Comparison of ENCODE assay signal across 22 mouse cellular contexts in the genomic region with DNA sequence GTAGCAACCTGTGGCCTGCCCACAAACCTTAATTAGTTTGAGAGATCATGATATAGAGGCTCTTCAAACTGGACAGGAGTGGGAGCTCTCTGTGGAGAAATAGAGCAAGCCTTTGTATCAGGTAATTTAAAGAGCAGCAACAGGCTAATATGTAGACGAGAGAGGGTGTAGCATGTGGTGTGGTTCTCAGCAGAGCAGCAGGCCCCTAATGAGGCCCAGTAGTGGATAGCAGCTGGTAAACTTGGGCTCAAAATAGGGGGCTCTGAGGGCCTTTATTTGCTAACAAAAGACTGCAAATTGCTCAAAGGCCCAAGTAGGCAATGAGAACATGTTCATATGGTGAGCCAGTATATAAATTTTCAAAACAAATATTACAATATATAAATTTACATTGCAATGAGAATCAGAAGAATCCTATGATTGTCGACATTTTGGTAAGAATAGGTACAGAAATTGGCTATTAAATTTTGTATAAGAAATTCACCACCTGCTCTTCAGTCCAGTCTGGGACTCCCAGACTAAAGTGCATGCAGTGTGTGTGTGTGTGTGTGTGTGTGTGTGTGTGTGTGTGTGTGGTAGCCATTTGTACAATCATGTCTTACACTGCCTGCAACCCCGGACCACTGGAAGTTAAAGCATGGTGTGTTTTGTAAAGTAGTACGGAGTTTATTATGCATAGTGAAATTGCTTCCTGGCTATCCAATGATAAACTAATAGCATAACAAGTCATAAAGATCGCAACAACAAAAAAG.
A peak's percentile ranks its signal among the peaks of the same experiment; 100 is the strongest.
DNase-seq lines count a peak whose midpoint lies in the region; ATAC-seq and TF ChIP-seq lines count a peak whose summit lies in the region.
"Had no signal": no experiment of that assay in that cellular context is flagged by ENCODE, and none has a peak within 500 bp of the region (broad histone marks: within the 10 kb centered on the region; RNA-seq: fewer than 3 reads in every experiment).

No protein-coding gene starts in this region.

- no peaks in the 10 kb centered on the region for H3K27me3 ChIP-seq in hindbrain, embryonic 11.5 days (ENCODE audit: control insufficient read depth, insufficient read depth, low read length)
- H3K27me3 ChIP-seq in hindbrain, postnatal 0 days (ENCODE audit: insufficient read depth, low read length), result no peaks in the 10 kb centered on the region
- no peaks in the 10 kb centered on the region for H3K27me3 ChIP-seq in midbrain, embryonic 14.5 days (ENCODE audit: control insufficient read depth, insufficient read depth, low read length)
- no peaks in the 10 kb centered on the region for H3K27me3 ChIP-seq in midbrain, embryonic 15.5 days (replicated peaks)
- H3K27me3 ChIP-seq in forebrain, embryonic 15.5 days, result no peaks in the 10 kb centered on the region
- H3K27me3 ChIP-seq: kidney, embryonic 15.5 days; liver, embryonic 13.5 days had no signal

- H3K4me1 ChIP-seq in hindbrain, embryonic 11.5 days (replicated peaks; ENCODE audit: control insufficient read depth, insufficient read depth, low read length), result no peaks in the 10 kb centered on the region
- H3K4me1 ChIP-seq in hindbrain, postnatal 0 days (ENCODE audit: insufficient read depth, low read length), result no peaks in the 10 kb centered on the region
- no peaks in the 10 kb centered on the region for H3K4me1 ChIP-seq in midbrain, embryonic 14.5 days (ENCODE audit: control insufficient read depth, insufficient read depth, low read length)
- no peaks in the 10 kb centered on the region for H3K4me1 ChIP-seq in midbrain, embryonic 15.5 days
- H3K4me1 ChIP-seq in forebrain, embryonic 15.5 days, result peaks cover 4% of the 10 kb centered on the region; the same call in 1 of the 2 replicates
- H3K4me1 ChIP-seq: embryonic facial prominence, embryonic 10.5 days; kidney, embryonic 15.5 days; liver, embryonic 13.5 days had no signal

- no peak overlapping the region for H3K4me3 ChIP-seq in hindbrain, embryonic 11.5 days (ENCODE audit: low read depth, low read length)
- no peak overlapping the region for H3K4me3 ChIP-seq in hindbrain, postnatal 0 days (ENCODE audit: low read length)
- H3K4me3 ChIP-seq in midbrain, embryonic 14.5 days (replicated peaks; ENCODE audit: low read depth, low read length), result no peak overlapping the region
- no peak overlapping the region for H3K4me3 ChIP-seq in midbrain, embryonic 15.5 days
- no peak overlapping the region for H3K4me3 ChIP-seq in forebrain, embryonic 15.5 days
- H3K4me3 ChIP-seq: embryonic facial prominence, embryonic 10.5 days; heart, adult 2 months; kidney, embryonic 15.5 days; left cerebral cortex, adult 2 months; liver, embryonic 13.5 days had no signal

- H3K4me2 ChIP-seq in hindbrain, embryonic 11.5 days (replicated peaks; ENCODE audit: low read depth, low read length), result no peak overlapping the region
- no peak overlapping the region for H3K4me2 ChIP-seq in hindbrain, postnatal 0 days (ENCODE audit: low read depth, low read length)
- no peak overlapping the region for H3K4me2 ChIP-seq in midbrain, embryonic 14.5 days (ENCODE audit: low read length)
- no peak overlapping the region for H3K4me2 ChIP-seq in midbrain, embryonic 15.5 days
- H3K4me2 ChIP-seq in forebrain, embryonic 15.5 days (replicated peaks), result no peak overlapping the region
- H3K4me2 ChIP-seq: kidney, embryonic 15.5 days; liver, embryonic 13.5 days; lung, embryonic 14.5 days had no signal

- TF ChIP-seq CTCF in hindbrain, postnatal 0 days (IDR thresholded peaks at IDR 0.05; ENCODE audit: low read depth), result no peak

- H3K9me3 ChIP-seq in hindbrain, embryonic 11.5 days (ENCODE audit: control insufficient read depth, low read length), result no peaks in the 10 kb centered on the region
- no peaks in the 10 kb centered on the region for H3K9me3 ChIP-seq in hindbrain, postnatal 0 days (ENCODE audit: low read length)
- H3K9me3 ChIP-seq in midbrain, embryonic 14.5 days (ENCODE audit: control insufficient read depth, low read length), result no peaks in the 10 kb centered on the region
- no peaks in the 10 kb centered on the region for H3K9me3 ChIP-seq in midbrain, embryonic 15.5 days
- H3K9me3 ChIP-seq in forebrain, embryonic 15.5 days, result no peaks in the 10 kb centered on the region
- H3K9me3 ChIP-seq: embryonic facial prominence, embryonic 10.5 days; kidney, embryonic 15.5 days; liver, embryonic 13.5 days had no signal

- H3K27ac ChIP-seq in hindbrain, embryonic 11.5 days (ENCODE audit: low read depth, low read length), result no peak overlapping the region
- H3K27ac ChIP-seq in hindbrain, postnatal 0 days, result no peak overlapping the region
- H3K27ac ChIP-seq in midbrain, embryonic 14.5 days (replicated peaks; ENCODE audit: low read depth, low read length), result no peak overlapping the region
- H3K27ac ChIP-seq in midbrain, embryonic 15.5 days, result no peak overlapping the region
- no peak overlapping the region for H3K27ac ChIP-seq in forebrain, embryonic 15.5 days (replicated peaks)
- H3K27ac ChIP-seq: embryonic facial prominence, embryonic 10.5 days; heart, adult 2 months; kidney, embryonic 15.5 days; left cerebral cortex, adult 2 months; liver, embryonic 13.5 days had no signal

- whole genome bisulfite sequencing in hindbrain, embryonic 11.5 days, result 71% methylated on average over 5 of the region's 5 CpGs
- WGBS in hindbrain, postnatal 0 days, result 63% methylated on average over 5 of the region's 5 CpGs
- WGBS in midbrain, embryonic 14.5 days, result 72% methylated on average over 5 of the region's 5 CpGs
- 62% methylated on average over 5 of the region's 5 CpGs for WGBS in midbrain, embryonic 15.5 days
- 47% methylated on average over 5 of the region's 5 CpGs for WGBS in forebrain, embryonic 15.5 days

- peak; percentile 20 for DNase-seq in hindbrain, embryonic 11.5 days (ENCODE audit: low spot score)
- DNase-seq in hindbrain, postnatal 0 days (ENCODE audit: low spot score), result no peak
- DNase-seq in midbrain, embryonic 14.5 days, result no peak
- DNase-seq in retina, embryonic 14.5 days (ENCODE audit: low spot score), result peak; percentile 56
- no peak for DNase-seq in urinary bladder, postnatal 25 days (ENCODE audit: low spot score)
- DNase-seq: adrenal gland, postnatal 10 days; cerebellum, adult 2 months; cerebellum, postnatal 25 days; gastrocnemius, postnatal 25 days; heart, adult 2 months; kidney, adult 11 months; kidney, postnatal 4 days; layer of hippocampus, adult 9-11 months; liver, embryonic 13.5 days; lung, embryonic 14.5 days; right cerebral cortex, postnatal 25 days; spleen, adult 18-20 months had no signal

- no peak overlapping the region for H3K9ac ChIP-seq in hindbrain, embryonic 11.5 days (ENCODE audit: low read depth, low read length)
- H3K9ac ChIP-seq in hindbrain, postnatal 0 days (replicated peaks; ENCODE audit: low read length), result no peak overlapping the region
- no peak overlapping the region for H3K9ac ChIP-seq in midbrain, embryonic 14.5 days (replicated peaks; ENCODE audit: low read length)
- H3K9ac ChIP-seq in midbrain, embryonic 15.5 days, result no peak overlapping the region
- H3K9ac ChIP-seq in forebrain, embryonic 15.5 days (replicated peaks), result no peak overlapping the region
- H3K9ac ChIP-seq: kidney, embryonic 15.5 days; liver, embryonic 13.5 days; lung, embryonic 14.5 days had no signal

- H3K36me3 ChIP-seq in hindbrain, embryonic 11.5 days (ENCODE audit: control insufficient read depth, insufficient read depth, low read length), result no peaks in the 10 kb centered on the region
- no peaks in the 10 kb centered on the region for H3K36me3 ChIP-seq in hindbrain, postnatal 0 days (ENCODE audit: insufficient read depth, low read length)
- H3K36me3 ChIP-seq in midbrain, embryonic 14.5 days (ENCODE audit: control insufficient read depth, insufficient read depth, low read length), result no peaks in the 10 kb centered on the region
- H3K36me3 ChIP-seq in midbrain, embryonic 15.5 days (replicated peaks), result no peaks in the 10 kb centered on the region
- H3K36me3 ChIP-seq in forebrain, embryonic 15.5 days, result no peaks in the 10 kb centered on the region
- H3K36me3 ChIP-seq: embryonic facial prominence, embryonic 10.5 days; kidney, embryonic 15.5 days; liver, embryonic 13.5 days had no signal

- ATAC-seq in hindbrain, embryonic 11.5 days (ENCODE audit: low FRiP score), result peak; percentile 83
- no peak for ATAC-seq in hindbrain, postnatal 0 days
- 0 out of 2 replicates have a peak, but pooled peaks have one; percentile 48 for ATAC-seq in midbrain, embryonic 14.5 days (ENCODE audit: low FRiP score, low TSS enrichment)
- ATAC-seq in midbrain, embryonic 15.5 days (replicated peaks), result no peak
- ATAC-seq in forebrain, embryonic 15.5 days (replicated peaks), result peak; percentile 79

Comparison
In these comparisons a context has a peak if more than half of its experiments do, and no peak if none do; other contexts are left out.
1. ATAC-seq: peak in hindbrain, embryonic 11.5 days (single experiment), midbrain, embryonic 14.5 days (single experiment) and forebrain, embryonic 15.5 days (single experiment); none in hindbrain, postnatal 0 days (single experiment) and midbrain, embryonic 15.5 days (single experiment).
2. DNase-seq: peak in hindbrain, embryonic 11.5 days (single experiment) and retina, embryonic 14.5 days (single experiment); none in hindbrain, postnatal 0 days (single experiment), midbrain, embryonic 14.5 days (single experiment) and urinary bladder, postnatal 25 days (single experiment).